Mouse (Mus musculus) spleen, postnatal 10 days (tissue): ENCODE measurements at regions not wholly inside any gene's neighbourhood (a gene's known extent, or its start where the extent isn't known, plus 50 kb on each side); places are given as distances from the start of the nearest gene placed in this dataset.
A peak's percentile ranks its signal among the peaks of the same experiment; 100 is the strongest.

Experiments used
- DNase-seq, 2 experiments: peaks; one replicate each; pipeline ENCODE4 v3.0.0; 2021 to 2022; ENCODE audit warnings: low spot score in 2 of 2

DNA sequence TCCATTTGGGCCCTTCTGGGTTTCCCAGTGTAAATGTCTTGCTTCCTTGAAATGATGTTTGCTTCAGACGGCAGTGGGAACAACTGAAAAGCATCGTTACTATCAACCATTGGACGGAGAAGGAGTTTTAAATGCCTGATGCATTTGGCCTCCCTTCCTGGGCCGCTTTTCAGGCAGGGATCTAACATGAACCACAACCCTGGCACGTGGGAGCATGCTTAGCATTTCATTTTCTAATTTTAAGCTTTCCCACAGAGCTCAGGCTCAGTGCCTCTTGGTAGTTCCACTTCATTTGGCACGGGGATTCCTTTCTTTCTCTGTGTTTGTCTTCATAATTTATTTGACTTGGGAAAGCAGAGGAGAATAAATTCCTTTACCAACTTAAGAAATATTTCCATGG lies 406.6 kb upstream of the Nbea start:
- no peak for DNase-seq

DNA sequence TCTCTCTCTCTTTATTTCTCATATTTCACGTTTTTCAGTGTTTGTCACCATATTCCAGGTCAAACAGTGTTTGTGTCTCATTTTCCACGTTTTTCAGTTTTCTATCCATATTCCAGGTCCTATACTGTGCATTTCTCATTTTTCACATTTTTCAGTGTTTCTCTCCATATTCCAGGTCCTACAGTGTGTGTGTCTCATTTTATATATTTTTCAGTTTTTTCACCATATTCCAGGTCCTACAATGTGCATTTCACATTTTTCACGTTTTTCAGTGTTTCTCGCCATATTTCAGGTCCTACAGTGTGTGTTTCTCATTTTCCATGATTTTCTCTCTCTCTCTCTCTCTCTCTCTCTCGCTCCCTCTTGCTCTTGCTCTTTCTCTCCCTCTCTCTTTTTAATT lies 391.9 kb upstream of the Nbea start:
- peak in 1 of 2 experiments; percentile 46 for DNase-seq

DNA sequence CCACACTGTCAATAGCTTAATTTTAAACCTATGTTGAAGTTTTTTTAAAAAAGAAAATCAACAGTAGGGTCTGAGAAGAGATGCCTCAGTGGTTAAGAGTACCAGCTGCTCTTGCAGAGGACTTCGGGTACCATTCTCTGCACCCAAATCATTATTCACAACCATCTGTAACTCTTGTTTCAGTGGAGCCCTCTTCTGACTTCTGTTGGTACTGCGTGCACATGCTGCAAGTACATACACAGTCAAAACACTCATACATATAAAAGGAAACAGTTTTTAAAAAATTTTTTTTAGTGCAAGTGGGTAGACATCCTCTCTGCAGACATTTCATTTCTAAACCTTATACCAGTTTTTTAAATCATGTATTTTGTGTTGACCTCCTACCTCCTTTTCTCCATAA lies 352.7 kb upstream of the Nbea start:
- DNase-seq, result no peak

DNA sequence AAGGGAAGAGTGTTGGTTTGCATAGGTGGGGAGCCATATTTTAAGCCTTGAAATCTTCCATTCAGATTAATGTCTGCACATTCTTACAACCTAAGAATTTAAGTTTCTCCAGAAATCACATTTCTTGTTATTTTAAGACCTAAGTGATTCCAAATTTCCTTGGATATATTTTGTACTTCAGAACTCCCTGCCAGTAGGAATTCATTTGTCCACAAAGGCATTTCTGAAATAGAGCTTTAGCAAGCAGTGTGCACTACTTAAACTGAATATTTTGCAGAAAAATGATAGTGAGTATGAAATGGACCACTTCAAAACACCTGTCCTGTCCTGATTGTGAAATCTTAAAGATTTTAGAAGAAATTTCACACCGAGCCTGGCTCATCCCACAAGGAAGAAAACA lies 320.9 kb upstream of the Nbea start:
- no peak for DNase-seq

DNA sequence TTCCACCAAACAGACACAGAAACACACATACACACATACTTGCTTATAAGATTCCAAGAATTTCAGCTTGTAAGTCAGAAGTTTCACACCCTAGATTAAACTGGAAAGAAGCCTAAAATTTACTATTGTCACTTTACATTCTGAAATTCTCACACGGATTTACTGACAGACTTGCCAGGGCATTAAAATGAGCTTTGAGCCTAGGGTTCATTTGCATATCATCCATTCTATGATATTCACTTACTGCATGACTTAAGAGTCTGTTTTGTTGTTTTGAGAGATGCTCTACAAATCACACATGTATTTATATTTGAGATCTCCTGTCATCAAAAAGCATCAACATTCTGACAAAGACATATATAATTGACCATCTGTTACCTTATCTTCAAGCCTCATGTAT lies 315.8 kb upstream of the Nbea start:
- no peak for DNase-seq

DNA sequence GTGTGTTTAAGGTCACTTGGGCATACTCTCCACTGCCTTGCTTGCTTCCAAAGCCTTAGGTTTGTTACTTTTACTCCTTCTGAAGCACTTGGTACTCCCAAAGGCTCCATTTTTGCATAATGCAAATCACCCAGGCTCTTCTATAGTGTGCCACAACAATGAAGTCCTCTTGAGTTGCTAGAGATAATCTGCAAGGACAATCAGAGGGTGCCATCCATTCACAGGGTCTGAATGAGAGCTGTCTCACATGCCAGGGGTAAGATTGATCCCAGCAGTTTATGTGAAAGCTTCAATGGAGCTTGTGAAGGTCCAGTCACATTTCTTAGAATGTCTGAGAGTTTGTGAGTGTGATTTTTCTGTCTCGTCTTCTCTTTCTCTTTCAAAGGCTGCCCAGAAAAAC lies 310.4 kb upstream of the Nbea start:
- DNase-seq, result no peak

DNA sequence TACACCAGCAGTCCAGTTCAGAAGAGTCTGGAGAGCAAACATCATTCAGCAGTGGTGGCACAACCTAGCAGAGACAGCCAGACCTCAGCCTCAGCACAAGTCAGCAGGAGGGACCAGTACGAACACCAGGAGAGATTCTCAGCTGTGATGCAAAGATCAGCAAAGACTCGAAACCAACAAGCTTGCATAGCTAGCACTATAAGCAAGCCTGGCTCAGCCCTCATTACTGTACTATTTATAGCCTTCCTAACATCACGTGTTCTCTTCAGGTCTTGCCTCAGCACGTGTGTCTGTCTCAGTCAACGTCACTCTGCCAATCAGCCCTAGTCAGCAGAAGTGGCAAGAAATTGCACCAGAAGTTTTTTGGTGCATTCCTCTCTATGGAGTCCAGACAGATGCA lies 305.7 kb upstream of the Nbea start:
- no peak for DNase-seq

DNA sequence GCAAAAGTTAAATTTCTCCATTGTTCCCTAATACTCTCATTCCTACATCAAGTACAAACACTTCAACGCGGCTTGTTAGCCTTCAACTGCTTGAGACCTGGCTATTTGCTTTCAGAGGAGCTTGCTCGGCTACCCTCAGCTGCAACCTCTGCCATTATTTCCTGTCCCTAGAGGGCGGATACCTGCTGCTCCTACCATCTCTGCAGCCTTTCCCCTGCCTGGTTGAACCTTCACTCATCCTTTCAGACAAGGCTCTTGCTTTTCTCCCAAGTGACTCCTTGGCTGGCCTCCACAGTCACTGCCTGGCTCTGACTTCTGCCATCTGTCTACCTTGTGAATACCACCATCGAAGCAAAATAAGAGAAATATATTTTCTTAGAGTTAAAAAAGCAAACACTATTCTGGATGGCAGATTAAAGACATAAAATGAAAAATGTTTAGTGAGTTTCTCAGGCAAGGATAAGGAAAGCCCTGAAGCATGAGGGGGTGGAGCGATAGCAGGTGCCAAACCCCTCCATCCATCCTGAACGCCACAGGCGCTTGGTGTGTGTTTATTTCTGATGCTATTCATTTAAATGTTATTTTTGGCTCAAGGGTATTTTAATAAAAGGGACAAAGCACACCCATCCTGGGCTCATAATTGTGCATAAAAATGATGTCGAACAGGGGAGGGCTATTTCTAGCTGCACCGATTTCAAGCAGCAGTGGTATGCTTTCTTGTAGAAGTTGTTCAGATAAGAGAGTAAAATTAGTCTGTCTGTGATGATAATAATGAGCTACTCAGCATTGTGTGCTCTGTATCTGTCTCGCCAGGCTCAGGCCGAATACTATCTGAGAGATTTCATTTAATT lies 302.3 kb upstream of the Nbea start:
- no peak for DNase-seq

DNA sequence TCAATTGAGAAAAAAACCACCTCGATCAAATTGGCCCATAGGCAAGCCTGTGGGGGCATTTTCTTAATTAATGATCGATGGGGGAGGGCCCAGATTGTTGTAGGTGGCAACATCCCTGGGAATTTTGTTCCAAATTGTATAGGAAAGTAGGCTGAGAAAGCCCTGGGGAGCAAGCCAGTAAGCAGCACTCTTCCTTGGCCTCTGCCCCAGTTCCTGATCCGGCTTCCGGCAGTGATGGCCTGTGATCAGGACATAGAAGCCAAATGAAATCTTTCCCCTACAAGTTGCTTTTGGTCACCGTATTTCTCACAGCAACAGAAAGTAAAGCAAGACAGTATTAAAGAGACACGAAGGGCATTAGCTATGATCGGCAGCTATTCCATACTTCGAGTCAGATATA lies 300.6 kb upstream of the Nbea start:
- DNase-seq, result no peak

DNA sequence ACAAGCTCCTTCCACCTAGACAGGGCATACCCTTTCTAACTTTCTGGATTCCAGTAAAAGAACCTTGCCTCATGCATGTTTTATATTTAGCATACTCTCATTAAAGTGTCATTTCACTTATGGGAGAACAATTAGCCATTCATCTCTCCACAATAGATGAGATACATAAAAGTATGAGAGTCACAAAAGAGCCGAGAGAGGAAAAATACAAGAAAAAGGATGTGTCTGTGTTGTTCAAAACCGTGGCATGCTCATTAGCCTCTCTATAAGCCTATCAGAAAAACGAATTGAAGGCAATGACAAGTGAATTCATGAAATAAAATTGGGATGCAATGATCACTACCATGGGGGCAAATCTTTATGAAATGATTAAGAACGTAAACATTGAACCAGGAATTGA lies 299.9 kb upstream of the Nbea start:
- no peak for DNase-seq

DNA sequence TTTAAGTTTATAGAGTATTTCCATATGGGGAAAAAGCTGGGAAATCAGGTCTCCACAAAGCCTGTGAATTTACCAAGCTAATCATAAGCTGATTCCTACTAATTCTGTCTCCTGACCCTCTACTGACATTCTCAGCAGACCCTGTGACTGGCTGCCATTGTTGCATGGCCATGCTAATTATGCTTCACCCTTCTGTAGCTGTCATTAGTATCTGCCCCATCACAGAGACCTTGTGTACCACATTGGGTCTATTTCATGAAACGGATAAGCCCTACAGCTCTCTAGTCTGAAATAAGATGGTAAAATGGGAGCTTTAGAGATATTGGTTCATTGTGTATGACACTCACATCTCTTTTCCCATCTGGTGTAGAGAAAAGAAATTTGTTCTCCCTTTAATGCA lies 296.0 kb upstream of the Nbea start:
- no peak for DNase-seq

DNA sequence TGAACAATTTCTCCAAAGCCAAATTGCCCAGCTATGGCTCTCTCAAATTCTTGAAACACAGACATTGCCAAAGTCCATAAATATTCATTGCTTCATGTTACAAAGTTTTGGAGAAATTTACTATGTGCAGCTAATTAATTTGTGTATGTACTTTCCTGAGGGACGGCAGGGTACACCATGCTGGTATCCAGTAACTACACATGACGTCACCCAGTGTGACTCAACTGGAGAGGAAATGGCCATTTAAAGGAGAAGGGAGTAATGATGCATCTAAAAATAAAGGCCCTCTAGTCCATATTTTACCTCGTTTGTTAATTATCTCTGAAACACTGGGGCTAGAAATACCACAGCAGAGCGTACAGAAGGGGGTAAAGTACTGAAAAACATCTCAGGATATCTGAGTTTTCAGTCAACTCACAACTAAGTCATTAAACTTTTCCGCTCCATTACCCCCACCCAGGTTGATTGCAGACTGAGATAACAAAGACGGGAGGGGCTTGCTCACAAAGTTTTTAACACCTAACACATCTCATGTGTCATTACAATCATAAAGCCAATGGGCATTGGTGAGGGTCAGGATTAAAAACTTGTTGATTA lies 295.1 kb upstream of the Nbea start:
- no peak for DNase-seq

DNA sequence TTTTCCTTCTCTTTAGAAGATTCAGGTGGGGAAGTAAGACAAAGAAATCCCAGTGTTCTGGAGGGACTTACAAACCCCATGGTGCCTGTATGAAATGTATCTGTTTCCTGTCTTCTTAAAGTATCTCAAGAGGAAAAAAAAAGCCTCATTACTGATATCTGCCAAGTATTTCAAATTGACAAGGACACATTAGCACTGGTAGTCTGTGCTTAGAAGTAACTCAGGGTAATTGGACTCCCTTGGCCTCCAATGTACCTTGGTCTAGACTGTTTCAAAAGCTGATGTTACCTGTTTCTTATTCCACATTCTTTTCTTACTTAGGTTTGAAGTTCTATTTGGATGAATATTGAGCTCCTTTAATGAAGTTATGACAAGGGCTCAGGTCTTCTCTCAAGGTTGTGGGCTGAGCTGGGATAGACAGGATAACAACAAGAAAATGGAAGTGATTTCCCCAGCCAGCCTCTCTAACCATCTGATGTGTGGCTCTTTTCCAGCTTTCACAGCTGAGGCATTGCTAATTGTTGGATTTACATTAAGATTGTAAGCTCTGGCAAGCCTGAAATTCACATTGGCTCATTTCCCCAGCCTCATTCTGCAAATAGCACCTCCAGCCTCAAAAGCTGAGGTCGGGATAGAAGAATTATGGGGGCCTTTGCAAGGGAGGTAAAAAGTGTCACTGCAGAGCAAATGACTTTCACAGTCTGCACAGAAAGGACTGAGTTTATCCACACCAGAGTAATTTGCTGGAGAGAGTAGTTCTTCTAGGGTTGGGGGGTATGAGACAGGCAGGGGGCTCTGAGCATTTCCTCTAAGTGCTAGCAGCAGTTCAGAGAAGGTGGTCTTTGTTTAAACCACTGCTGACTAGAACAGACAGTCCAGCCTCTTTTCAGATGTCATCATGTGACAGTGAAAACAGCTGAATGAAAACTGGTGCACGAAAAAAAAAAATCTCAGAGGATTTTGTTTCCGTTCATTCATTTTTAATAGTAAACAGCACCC lies 292.3 kb upstream of the Nbea start:
- DNase-seq, result no peak

DNA sequence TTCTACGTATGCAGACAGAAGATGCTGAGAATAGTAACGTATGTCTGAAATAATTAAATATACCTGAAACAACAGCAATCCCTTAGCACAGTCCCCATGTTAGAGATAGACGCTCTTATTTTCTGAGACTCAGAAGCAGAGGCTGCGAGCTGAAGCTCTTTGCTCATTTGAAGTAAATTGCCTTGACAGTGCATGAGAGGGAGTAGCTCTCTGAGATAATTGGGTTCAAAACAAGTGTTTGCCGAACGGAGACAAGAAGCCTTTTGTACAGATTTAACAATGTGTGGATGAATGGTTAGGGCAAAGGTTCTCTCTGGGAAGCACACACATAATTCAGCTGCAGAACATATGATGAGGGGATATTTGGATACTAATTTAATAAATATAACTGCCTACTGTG lies 289.1 kb upstream of the Nbea start:
- no peak for DNase-seq

DNA sequence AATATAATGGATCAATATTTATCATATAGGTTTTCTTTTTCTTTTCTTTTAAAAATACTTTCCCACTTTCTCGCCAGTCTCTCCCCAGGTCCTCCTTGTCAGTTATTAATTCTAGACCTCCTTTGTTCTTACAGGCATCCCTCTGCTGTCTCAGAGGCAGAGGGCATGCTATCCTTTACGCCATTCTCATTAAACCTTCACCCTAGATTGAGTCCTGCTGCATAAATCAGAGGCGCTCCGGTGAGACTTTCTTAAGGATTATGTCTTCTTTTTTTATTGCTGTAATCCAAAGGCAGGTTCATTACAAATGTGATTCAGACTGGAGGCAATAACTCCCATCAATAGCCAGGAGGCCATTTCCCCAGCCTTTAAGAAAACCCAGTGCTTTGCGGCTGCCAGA lies 288.3 kb upstream of the Nbea start:
- no peak for DNase-seq

DNA sequence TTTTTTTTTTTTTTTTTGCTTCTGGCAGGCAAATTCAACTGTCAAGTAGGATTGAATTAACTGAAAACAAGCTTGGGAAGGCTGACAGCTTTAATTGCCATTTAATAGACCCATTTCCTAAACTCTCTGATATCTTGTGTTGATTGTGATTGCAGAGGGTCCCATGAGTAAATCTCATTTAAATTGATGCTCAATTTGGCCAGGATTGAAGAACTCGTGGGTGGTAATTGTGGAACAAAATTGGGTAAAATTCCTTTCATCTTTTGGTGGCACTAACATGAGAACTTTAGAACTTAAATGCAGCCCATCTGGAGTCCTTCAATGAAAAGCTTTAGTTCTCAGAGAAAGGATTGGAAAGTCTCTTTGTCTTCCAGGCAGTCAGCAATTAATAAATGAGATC lies 287.7 kb upstream of the Nbea start:
- no peak for DNase-seq

DNA sequence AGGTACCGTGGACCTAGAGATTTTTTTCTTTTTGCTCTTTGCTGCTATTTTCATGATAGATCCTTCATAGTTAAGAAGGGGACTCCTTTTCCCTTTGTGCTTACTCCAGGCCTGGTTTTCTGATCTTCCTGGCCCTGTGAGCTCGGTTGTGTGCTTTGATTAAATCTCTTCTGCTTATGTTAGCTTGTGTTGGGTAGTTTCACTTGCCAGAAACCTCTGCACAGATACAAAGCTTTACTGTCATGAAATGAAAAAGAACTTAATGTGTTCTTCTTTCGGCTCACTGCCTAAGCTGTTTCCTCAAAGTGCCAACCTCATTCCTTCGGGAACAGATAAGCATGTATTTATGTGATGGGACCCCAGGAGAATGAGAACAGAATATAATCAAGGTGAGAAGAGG lies 274.1 kb upstream of the Nbea start:
- DNase-seq, result no peak

DNA sequence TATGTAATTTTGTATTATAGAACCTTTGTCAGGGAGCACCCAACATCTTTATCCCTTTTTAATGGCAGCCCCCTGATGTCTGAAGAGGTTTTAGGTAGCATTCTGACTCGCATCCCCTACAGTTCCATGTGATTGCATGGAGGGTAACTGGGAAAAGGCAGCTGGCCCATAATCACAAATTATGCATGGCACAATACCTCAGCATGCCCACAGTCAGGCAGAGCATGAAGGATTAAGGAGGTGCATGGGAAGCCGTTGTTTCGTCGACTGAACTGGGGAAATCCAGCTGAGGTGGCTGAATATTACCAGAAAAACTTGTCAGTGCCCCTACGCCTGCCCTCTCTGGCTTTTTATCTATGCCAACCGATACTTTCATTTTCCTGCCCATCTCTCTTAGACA lies 272.8 kb upstream of the Nbea start:
- no peak for DNase-seq

DNA sequence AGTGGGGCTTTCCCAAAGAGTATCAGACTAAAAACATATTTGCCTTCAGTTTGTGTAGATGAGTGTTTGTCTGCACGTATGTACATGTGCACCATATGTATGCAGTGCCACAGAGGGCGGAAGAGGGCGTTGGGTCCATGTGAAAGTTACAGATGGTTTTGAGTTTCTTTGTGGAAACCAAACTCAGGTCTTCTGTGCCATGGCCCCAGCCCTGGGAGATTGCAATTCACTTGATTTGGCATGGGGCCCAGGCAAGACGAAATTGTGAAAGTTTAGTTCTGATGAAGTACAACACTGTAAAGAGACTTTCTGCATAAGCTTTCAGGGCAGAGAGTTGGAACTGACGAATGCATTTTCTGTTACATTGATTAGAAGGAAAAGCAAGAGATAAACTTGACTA lies 255.4 kb upstream of the Nbea start:
- no peak for DNase-seq

DNA sequence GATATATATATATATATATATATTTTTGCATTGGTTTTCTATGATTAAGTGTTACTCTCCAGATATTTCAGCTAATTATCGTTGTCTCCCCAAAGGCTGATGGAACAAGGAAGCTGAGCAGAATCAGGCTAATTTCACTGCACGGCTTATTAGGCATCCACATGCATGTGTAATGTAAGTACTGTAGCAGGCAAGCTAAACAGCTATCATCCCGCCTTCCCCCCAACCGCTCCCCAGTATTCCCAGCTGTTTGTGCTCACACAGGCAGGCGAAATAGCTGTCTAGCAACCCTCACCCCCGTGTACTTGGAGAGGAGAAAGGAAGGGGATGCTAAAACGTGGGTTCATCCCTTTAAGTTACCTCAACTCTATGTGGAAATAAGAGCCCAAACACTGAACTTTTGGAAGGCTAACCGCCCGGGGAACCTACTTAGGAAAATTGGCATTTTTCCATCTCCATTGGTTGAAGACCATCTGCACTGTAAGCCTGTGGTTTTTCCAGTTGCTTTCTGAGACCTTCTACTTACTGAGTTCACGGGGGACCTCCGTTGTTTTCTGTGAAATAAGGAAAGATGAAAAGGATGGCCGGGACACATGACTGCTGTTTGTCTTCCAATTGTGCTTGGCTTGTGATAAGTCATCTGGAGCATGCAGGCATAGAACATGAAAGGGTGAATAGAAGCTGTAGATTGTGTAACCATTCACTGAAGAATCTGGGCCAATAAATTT lies 254.7 kb upstream of the Nbea start:
- no peak for DNase-seq

DNA sequence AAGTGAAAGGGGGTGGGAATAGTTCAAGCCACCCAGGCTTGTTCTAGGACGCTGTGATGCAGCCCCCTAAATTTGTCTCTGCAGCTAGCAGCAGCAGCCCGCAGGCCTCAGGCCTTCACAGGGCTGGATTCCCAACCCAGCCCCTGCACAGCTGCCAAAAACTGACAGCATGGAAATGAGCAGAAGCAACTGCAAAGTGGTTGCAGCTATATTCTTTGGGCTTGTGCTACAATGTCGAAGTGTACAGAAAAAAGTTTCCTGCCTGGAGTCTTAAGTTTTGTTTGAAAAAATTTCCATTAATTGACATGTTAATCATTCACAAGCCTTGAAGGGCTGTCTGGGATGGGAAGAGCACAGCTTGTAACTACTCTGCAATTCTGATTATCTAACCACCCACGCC lies 253.6 kb upstream of the Nbea start:
- no peak for DNase-seq

DNA sequence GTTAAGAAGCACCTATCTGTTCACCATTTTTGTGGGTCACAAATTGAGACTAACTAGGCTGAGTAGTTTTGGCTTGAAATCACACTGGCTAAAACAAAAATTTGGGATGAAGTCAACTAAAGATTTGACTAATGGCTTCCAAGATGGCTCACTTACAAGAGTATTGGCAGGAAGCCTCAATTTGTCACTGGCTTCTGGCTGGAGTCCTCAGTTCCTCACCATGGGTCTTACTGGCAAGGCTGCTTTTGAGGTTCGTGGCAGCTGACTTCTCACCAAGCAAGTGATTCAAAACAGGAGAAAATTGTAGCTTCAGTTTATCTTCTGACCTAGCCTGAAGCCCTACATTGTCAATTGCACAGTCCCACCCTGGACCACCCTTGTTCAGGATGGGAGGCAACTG lies 250.0 kb upstream of the Nbea start:
- no peak for DNase-seq
